ENCODE assay signal across 9 mouse cellular contexts in genomic region chr9:14274586-14274985, GRCm38 (mm10). TPM values are rescaled to one million over a fixed set of nuclear protein-coding genes. Genes with fewer than 3 reads are reported as not detected.
A peak's percentile ranks its signal among the peaks of the same experiment; 100 is the strongest.
DNase-seq lines count a peak whose midpoint lies in the region; ATAC-seq and TF ChIP-seq lines count a peak whose summit lies in the region.
"Had no signal": no experiment of that assay in that cellular context is flagged by ENCODE, and none has a peak within 500 bp of the region (broad histone marks: within the 10 kb centered on the region; RNA-seq: fewer than 3 reads in every experiment).

No protein-coding gene starts in this region.

- H3K36me3 ChIP-seq in kidney, adult 2 months (ENCODE audit: control insufficient read depth, insufficient read depth, low read length): no peaks in the 10 kb centered on the region
- H3K36me3 ChIP-seq in hindbrain, embryonic 11.5 days (ENCODE audit: control insufficient read depth, insufficient read depth, low read length): no peaks in the 10 kb centered on the region
- no peaks in the 10 kb centered on the region for H3K36me3 ChIP-seq in midbrain, embryonic 11.5 days (ENCODE audit: control insufficient read depth, insufficient read depth, low read length)
- H3K36me3 ChIP-seq: G1E had no signal

- no peak for DNase-seq in kidney, adult 2 months
- DNase-seq in kidney, postnatal 4 days: no peak
- DNase-seq in hindbrain, embryonic 11.5 days (ENCODE audit: low spot score): peak; percentile 14
- DNase-seq in midbrain, embryonic 11.5 days (ENCODE audit: low spot score, missing footprints): no peak
- DNase-seq in cerebellum, adult 9-11 months: no peak
- DNase-seq in thymus, postnatal 0 days (ENCODE audit: low spot score): no peak
- no peak for DNase-seq in embryo, embryonic 11 days

- ATAC-seq in hindbrain, embryonic 11.5 days (ENCODE audit: low FRiP score): no peak
- ATAC-seq in midbrain, embryonic 11.5 days (ENCODE audit: low FRiP score): no peak

- peak overlapping the region; percentile 59 for H3K4me2 ChIP-seq in hindbrain, embryonic 11.5 days (replicated peaks; ENCODE audit: low read depth, low read length)
- peak overlapping the region; percentile 56 for H3K4me2 ChIP-seq in midbrain, embryonic 11.5 days

- peak overlapping the region; percentile 78; the same call in 1 of the 2 replicates for H3K27ac ChIP-seq in kidney, adult 2 months (ENCODE audit: insufficient read depth, low read depth, low read length)
- H3K27ac ChIP-seq in cortical plate, adult 2 months (ENCODE audit: insufficient read depth, low read length): peak overlapping the region; percentile 65; the same call in 1 of the 2 replicates
- H3K27ac ChIP-seq in hindbrain, embryonic 11.5 days (ENCODE audit: low read depth, low read length): no peak overlapping the region
- H3K27ac ChIP-seq in midbrain, embryonic 11.5 days (ENCODE audit: low read depth, low read length): no peak overlapping the region

- H3K9me3 ChIP-seq in hindbrain, embryonic 11.5 days (ENCODE audit: control insufficient read depth, low read length): no peaks in the 10 kb centered on the region
- H3K9me3 ChIP-seq in midbrain, embryonic 11.5 days (ENCODE audit: control insufficient read depth, low read length): no peaks in the 10 kb centered on the region
- H3K9me3 ChIP-seq: G1E had no signal

- H3K9ac ChIP-seq in hindbrain, embryonic 11.5 days (ENCODE audit: low read depth, low read length): peak overlapping the region; percentile 28; the same call in 1 of the 2 replicates
- peak overlapping the region; percentile 62 for H3K9ac ChIP-seq in midbrain, embryonic 11.5 days (ENCODE audit: low read length)

- WGBS in kidney, adult 2 months: 47% methylated on average over 5 of the region's 5 CpGs
- WGBS in hindbrain, embryonic 11.5 days: 34% methylated on average over 5 of the region's 5 CpGs
- 44% methylated on average over 5 of the region's 5 CpGs for WGBS in midbrain, embryonic 11.5 days

- no peak for TF ChIP-seq POLR2A in kidney, adult 2 months (IDR thresholded peaks at IDR 0.05; ENCODE audit: low read depth, low read length)
- no peak for TF ChIP-seq POLR2A in cortical plate, adult 2 months (IDR thresholded peaks at IDR 0.05; ENCODE audit: extremely low read depth, insufficient read depth, low read length)

- no peak overlapping the region for H3K4me3 ChIP-seq in kidney, adult 2 months (ENCODE audit: insufficient read depth, low read depth, low read length)
- H3K4me3 ChIP-seq in cortical plate, adult 2 months (ENCODE audit: insufficient read depth, low read length): peak overlapping the region; percentile 41; the same call in 1 of the 2 replicates
- peak overlapping the region; percentile 24 for H3K4me3 ChIP-seq in hindbrain, embryonic 11.5 days (ENCODE audit: low read depth, low read length)
- peak overlapping the region; percentile 28; the same call in 1 of the 2 replicates for H3K4me3 ChIP-seq in midbrain, embryonic 11.5 days (ENCODE audit: low read depth, low read length)

- no peaks in the 10 kb centered on the region for H3K27me3 ChIP-seq in kidney, adult 2 months (replicated peaks; ENCODE audit: control insufficient read depth, insufficient read depth, low read length)
- no peaks in the 10 kb centered on the region for H3K27me3 ChIP-seq in hindbrain, embryonic 11.5 days (ENCODE audit: control insufficient read depth, insufficient read depth, low read length)
- no peaks in the 10 kb centered on the region for H3K27me3 ChIP-seq in midbrain, embryonic 11.5 days (ENCODE audit: control insufficient read depth, insufficient read depth, low read length)

- no peak for TF ChIP-seq CTCF in kidney, adult 2 months (conservative IDR thresholded peaks at IDR 0.05; ENCODE audit: insufficient read depth, insufficient read length, low read depth, low read length)
- no peak for TF ChIP-seq CTCF in cortical plate, adult 2 months (IDR thresholded peaks at IDR 0.05; ENCODE audit: extremely low read depth, insufficient read depth, low read length)

- H3K4me1 ChIP-seq in kidney, adult 2 months (ENCODE audit: control insufficient read depth, insufficient read depth, low read length): peaks cover 3% of the 10 kb centered on the region; the same call in 1 of the 2 replicates
- peaks cover 1% of the 10 kb centered on the region; the same call in 1 of the 2 replicates for H3K4me1 ChIP-seq in cortical plate, adult 2 months (ENCODE audit: control insufficient read depth, insufficient read depth, low read length)
- no peaks in the 10 kb centered on the region for H3K4me1 ChIP-seq in hindbrain, embryonic 11.5 days (replicated peaks; ENCODE audit: control insufficient read depth, insufficient read depth, low read length)
- H3K4me1 ChIP-seq in midbrain, embryonic 11.5 days (ENCODE audit: control insufficient read depth, insufficient read depth, low read length): peaks cover 4% of the 10 kb centered on the region; the same call in 1 of the 2 replicates

RNA-seq across cellular contexts. Expression of gene Sesn3, which starts 0.3 kb away (rescaled TPM):
- polyA plus RNA-seq in kidney, adult 2 months (2012; rRNA removed): 11.1 and 13.0 TPM in 2 replicates
- 32.4 and 36.7 TPM in 2 replicates for polyA plus RNA-seq in cortical plate, adult 2 months (2012; rRNA removed)
- 19.0 and 33.4 TPM in 2 replicates for polyA plus RNA-seq in hindbrain, embryonic 11.5 days (2014; fragmentation: Nextera tagmentation; extraction: Ambion mirVana)
- 15.9 and 18.7 TPM in 2 replicates for polyA plus RNA-seq in midbrain, embryonic 11.5 days (2014; fragmentation: Nextera tagmentation; extraction: Ambion mirVana)
- 18.8 and 19.3 TPM in 2 replicates for polyA plus RNA-seq in thymus, postnatal 0 days (2015; fragmentation: Nextera tagmentation; extraction: Ambion mirVana)

Comparison
In these comparisons a context has a peak if more than half of its experiments do, and no peak if none do; other contexts are left out.
1. H3K27ac ChIP-seq: peak in kidney, adult 2 months (single experiment) and cortical plate, adult 2 months (single experiment); none in hindbrain, embryonic 11.5 days (single experiment) and midbrain, embryonic 11.5 days (single experiment).